Mouse (Mus musculus) right cerebral cortex, postnatal 10 days (tissue): ENCODE measurements around the gene Gm26992.
A peak's percentile ranks its signal among the peaks of the same experiment; 100 is the strongest.
"Not testable (repeated sequence)": the region's sequence is repeated elsewhere in the genome, so short reads cannot be mapped to it uniquely, and the experiment has no call there.

Source experiments
- DNase-seq, 2 experiments: peaks; one replicate each; pipeline ENCODE4 v3.0.0; 2021; ENCODE audit warnings: low spot score in 2 of 2

Gene Gm26992

DNA sequence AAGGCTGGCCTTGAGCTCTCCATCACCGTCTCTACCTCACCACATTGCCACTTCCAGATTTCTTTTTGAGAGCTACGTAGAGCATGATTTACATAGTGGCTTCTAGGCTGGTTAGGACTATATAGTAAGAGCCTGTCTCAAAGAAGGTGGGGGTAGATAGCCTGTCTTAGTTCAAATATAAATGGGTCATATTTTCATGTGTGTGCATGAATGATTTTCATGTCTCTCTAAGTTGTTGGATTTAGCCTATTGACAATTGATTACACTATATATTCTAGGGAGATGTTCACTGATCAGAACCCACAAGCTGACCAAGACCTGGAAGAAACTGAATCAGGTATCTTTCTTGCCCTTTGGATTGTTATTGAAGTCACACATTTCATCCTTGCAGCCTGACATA lies at the start of gene Gm26992:
Gene Gm26992, plus strand, starts transcription at position 301 of the 400 bp plus-strand sequence.
- DNase-seq = no peak

DNA sequence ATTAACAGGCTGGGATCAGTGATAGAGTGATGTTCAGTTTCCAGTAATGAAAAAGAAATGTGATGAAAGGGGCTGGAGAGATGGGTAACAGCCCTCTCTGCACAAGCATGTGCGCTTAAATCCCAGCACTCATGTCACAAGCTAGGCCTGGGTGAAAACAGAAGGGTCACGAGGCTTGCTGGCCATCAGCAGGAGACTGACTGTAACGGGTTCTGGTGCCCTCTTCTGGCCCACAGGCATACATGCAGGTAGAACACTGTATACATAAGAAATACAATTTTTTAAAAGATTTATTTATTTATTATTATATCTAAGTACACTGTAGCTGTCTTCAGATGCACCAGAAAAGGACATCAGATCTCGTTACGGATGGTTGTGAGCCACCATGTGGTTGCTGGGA lies 47.6 kb upstream of the Gm26992 start:
- no peak for DNase-seq

DNA sequence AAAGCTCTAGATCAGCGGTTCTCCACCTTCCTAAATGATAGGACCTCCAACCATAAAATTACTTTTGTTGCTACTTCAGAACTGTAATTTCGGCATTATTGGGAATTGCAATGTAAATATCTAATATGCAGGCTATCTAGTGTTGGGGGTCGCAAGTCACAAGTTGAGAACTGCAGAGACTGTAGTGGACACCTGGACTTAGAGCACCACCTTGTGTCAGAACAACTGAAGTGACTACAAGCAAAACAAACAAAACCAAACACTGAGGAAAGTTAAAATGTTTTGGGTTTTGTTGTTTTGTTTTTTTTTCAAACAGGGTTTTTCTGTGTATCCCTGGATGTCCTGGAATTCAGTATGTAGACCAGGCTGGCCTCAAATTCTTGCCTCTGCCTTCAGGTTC lies 37.3 kb upstream of the Gm26992 start:
- no peak for DNase-seq

DNA sequence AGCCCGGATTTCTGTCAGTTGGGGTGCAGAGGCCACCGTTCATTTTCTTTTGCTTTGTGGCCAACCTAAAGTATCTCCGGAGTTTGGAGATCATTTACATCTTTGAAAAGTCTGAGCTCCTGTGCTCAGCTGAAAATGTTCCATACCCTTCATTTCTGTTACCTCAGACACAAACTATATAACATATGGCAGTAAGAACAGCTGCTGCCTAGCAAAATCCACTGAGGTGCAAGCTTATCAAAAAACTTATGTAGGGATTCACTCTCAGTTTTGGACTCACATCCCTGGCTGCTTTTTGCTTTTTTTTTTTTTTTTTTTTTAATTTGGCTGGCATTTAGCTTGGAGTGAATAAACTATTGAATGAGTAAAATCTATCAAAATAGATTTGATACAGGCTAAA lies 33.7 kb upstream of the Gm26992 start:
- DNase-seq = no peak

DNA sequence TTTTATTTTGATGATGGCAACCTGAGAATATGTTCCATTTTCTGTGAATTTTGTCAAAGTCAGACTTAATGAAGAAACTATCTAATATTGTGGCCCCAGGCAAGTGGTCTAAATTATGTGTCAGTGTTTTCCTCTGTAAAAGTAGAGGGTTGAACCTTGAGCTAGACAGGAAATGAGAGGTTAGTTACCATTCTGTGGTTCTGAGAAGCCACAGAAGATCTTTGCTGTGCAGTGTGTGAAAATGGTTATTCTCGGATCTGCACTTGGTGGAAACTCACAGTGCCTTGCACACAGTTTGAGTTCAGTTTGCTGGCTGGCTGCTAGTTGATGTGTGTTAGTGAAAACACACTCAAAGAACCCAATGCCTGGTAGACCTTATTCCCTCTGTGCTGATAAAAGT lies 28.0 kb upstream of the Gm26992 start:
- no peak for DNase-seq

DNA sequence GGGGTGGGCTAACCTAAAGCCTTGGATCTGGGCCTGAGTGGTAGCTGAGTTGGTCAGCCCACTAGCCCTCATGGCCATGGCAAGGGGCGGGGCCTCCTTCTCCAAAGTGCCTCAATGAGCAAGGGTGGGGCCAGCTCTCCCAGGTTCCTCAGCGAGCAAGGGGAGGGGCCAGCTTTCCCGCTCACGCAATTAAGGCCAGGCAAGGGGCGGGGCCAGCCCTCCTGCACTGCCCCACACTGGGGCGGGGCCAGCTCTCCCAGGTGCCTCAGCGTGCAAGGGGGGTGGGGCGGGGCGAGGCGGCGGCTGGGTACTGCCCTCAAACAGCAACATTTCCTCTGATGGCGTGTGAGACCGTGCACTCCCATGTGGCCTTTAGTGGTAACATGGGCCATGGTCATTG lies 16.8 kb upstream of the Gm26992 start:
- DNase-seq = no peak

DNA sequence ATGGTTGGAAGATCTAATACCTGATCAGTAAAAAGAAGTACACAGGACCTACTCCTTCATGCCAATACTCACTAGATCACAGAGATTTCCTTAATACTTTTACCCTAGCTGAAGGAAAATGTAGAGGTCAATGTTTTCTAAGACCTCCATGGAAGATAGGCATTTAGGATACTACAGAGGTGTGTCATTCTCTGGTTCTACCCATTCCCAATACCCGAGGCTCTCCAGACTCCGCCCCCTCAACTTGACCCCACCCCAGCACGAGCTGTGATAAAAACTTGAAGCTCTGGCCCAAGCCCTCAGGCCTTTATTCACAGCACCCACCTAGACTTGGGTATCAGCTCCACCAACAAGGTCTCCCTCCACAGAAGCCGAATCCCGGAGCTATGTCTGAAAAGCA lies 7.6 kb upstream of the Gm26992 start, which contains the start of gene Tsx:
Gene Tsx, plus strand, starts transcription at position 301 of the 400 bp plus-strand sequence.
- DNase-seq = no peak

DNA sequence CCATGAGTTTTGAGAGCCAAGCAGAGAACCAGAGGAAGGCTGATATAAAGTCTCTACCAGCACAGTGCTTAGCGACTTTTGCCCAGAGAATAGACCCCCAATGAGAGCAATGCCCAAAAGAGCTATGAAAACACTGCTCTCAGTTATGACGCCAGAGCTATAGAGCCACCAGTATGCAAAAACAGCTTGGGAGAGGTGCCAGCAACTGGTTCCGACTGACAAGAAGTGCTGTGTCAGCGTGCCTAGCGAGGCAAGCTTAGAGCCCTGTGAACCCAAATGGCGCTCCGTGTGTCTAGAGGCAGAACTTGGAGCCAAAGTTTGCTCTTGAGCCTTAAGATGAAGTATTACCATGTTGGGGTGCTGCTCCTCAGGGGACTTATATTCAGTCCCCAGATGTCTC lies 5.9 kb downstream of the Gm26992 start:
- no peak for DNase-seq

DNA sequence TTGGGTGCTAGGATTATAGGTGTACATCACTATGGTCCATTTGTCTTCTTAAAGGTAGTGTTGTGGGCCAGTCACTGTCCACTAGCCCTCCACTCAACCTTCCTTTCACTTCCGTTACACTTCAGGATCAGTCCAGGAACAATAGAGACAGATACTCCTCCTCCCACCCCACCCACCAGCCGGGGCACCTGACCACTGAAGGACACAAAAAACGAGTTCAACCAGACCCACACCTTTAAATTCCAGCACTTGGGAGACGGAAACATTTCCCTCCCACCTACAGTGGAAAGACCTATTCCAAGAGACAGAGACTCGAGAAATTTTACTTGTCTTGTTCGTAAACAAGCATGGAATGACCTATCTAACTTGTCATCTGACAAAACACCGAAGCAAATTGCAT lies 10.5 kb downstream of the Gm26992 start:
- DNase-seq = no peak

DNA sequence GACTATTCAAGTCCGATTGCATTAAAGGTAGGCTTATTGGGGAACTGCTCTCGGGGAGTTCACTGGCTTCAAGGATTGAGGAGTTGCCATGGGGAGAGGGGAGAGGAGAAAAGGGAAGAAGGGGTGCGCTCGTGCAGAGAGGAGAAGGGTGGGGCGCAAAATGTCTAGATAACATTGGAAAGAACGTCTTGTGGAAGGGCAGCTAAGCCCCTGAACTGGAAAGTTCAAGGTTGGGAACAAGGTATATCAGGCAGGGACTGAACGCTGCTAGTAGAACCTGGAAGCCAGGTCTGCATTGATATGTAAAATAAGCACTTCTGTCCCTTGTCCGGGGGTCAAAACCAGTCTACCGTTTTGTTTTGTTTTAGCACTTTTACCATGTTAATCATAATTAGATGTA lies 16.2 kb downstream of the Gm26992 start:
- DNase-seq = no peak

DNA sequence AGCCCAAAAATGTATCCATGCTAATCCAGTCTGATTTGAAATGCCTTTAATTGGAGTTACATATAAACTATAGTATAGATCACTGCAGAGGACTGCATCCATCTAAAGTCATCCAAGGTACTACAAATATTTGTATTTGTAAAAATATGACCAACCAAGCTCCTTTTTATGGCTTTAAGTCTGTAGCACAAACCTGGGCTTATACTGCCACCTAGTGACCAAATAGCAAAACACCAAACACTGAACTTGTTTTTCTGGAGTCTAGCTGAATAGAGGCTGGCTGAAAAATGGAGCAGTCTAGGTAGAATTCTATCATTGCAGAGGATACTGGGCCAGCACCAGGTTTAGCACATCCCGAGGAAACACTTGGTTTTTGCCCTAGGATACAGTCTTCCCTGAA lies 19.0 kb downstream of the Gm26992 start:
- peak; percentile 25 to 37 for DNase-seq

DNA sequence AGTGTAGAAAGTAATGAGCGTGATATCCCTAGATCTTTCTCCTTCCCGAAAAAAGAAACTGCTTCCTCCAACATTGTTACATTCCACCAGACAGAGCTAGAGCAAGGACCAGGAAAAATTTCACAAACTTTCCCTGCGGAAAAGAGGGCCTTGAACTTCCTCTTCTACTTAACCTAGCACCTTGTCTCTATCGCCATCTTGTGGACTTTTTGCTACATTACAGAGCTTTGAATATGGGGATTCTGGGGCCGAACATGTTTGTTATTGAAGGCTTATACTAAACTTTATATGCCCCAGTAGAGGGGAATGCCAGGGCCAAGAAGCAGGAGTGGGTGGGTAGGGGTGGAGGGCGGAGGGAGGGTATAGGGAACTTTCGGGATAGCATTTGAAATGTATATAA lies 21.9 kb downstream of the Gm26992 start:
- no peak for DNase-seq

DNA sequence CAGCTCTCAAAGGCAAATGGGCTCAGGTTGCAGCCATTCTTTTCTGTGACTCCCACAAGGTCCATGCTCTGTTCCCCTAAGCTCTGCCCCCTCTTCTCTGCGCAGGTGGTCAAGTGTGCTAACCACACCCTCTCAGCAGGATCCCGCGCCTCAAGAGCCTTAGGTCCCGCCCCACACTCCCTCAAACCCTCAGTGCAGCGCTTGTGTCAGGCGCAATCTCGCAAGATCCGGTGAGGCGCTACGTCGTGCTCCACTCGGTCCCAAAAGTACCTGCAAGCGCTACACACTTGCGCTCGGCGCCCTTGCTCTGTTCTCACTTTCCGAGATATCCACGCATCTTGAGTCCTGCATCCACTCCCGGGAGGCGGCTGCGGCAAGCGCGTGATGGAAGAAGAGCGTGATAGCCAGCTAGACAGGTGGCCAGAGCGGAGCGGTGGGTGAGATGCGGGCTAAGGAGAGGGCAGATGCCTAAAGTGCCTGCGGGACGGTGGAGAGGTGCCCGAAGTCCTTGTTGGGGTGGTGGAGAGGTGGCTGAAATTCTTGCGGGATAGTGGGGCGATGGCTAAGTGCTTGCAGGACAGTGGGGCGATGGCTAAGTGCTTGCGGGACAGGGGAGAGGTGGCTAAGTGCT lies 25.8 kb downstream of the Gm26992 start:
- peak in 1 of 2 experiments; percentile 32 for DNase-seq

DNA sequence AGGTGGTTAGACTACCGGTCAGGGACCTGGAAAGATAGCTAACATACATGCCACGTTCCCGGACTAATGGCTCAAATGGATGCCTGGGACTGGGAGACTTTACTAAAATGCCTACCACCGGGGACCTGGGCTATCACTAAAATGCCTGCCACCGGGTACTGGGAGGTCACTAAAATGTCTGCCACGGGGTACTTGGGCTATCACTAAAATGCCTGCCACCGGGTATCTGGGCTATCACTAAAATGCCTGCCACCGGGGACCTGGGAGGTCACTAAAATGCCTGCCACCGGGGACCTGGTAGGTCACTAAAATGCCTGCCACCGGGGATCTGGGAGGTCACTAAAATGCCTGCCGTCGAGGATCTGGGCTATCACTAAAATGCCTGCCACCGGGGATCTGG lies 26.6 kb downstream of the Gm26992 start:
- DNase-seq = not testable (repeated sequence)

DNA sequence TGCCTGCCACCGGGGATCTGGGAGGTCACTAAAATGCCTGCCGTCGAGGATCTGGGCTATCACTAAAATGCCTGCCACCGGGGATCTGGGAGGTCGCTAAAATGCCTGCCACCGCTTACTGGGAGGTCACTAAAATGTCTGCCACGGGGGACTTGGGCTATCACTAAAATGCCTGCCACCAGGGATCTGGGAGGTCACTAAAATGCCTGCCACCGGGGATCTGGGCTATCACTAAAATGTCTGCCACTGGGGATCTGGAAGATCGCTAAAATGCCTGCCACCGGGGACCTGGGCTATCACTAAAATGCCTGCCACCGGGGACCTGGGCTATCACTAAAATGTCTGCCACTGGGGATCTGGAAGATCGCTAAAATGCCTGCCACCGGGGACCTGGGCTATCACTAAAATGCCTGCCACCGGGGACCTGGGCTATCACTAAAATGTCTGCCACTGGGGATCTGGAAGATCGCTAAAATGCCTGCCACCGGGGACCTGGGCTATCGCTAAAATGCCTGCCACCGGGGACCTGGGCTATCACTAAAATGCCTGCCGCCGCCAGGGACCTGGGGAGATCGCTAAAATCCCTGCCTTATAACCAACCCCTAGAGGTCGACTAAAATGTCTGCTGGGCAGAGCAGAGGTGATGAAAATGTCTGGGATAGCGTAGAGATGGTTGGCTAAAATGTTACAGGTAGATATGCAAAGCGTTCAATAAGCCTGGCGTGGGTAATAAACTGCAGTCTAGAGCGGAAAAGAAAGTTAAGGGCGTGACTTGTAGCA lies 27.3 kb downstream of the Gm26992 start:
- DNase-seq = not testable (repeated sequence)

DNA sequence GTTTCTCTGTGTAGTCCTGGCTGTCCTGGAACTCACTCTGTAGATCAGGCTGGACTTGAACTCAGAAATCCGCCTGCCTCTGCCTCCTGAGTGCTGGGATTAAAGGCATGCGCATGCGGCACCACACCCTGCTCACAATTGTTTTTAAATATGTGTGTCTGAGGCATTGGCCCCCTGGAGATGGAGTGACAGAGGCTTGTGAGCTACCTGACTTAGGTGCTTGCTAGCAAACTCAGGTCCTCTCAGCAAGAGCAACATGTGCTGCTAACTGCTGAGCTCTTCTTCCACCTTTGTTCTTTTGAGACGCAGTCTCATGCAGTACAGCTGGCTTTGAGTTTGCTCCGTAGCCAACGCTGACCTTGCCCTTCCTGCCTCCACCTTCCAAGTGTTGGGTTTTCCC lies 31.0 kb downstream of the Gm26992 start:
- no peak for DNase-seq

DNA sequence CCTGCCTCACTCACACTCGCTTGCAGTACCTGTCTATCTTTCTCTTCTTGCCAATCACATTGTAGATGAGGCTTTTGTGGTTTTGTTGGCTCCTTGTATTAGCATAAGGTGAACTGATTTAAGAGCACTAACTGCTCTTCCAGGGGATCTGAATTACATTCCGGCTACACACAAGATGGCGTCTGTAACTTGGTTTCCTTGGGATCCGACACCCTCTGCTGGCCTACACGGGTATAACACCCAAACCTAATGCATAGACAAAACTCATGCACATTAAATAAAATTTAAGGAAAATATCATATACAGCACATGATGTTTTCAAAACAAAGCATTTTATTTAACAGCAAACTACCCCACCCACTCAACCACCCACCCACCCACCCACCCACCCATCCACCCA lies 38.2 kb downstream of the Gm26992 start:
- DNase-seq = no peak

DNA sequence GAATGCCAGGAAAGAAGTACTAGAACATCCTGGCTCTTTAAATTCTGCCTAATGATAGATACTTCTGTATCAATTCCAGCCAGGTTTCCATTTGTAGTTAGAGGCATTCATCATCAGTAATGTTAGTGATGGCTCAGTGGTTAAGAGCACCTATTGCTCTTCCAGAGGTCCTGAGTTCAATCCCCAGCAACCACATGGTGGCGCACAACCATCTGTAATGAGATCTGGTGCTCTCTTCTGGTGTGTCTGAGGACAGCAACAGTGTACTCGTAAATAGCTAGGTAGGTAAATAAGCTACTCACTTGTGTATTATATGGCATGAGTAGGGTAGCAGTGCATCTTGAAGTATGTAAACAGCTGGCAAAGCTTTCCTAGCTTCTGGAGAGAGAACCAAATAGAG lies 47.2 kb downstream of the Gm26992 start:
- no peak for DNase-seq

DNA sequence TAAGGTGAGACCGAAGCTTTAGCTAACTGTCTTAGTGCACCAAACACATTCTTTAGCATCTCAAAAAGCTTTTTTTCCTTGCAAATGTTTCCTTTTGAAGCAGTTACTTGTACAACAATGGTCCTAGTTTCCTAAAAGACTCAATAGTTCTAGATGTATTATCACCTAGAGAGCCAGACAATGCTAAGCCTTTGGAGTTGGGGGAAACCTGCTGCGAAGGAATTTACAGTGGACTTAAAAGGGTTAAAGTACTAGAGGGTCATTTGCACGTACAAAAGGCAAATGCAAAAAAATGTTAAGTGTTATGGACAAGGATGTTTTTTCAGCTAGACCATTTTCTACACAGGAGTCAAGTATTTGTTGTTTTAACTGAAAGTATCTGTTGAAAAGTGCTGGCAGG lies 50.5 kb downstream of the Gm26992 start:
- no peak for DNase-seq

DNA sequence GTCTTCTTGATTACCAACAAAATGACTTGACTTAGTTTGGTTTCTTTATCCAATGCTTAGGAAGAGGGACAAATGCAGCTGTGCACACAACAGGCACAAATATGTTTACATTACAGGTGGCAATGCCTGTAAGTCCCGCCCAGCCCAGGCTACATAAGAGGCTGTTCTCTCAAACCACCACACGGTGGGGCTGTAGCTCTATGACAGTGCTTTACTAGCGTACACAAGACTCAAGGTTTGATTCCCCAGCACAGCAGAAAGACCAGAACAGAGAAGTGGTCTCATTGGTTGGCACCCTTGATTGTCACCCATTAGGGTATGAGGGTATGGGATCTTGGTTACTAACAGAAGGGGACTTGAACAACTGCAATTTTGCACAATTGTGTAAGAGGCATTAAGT lies 55.7 kb downstream of the Gm26992 start:
- DNase-seq = peak in 1 of 2 experiments; percentile 66

DNA sequence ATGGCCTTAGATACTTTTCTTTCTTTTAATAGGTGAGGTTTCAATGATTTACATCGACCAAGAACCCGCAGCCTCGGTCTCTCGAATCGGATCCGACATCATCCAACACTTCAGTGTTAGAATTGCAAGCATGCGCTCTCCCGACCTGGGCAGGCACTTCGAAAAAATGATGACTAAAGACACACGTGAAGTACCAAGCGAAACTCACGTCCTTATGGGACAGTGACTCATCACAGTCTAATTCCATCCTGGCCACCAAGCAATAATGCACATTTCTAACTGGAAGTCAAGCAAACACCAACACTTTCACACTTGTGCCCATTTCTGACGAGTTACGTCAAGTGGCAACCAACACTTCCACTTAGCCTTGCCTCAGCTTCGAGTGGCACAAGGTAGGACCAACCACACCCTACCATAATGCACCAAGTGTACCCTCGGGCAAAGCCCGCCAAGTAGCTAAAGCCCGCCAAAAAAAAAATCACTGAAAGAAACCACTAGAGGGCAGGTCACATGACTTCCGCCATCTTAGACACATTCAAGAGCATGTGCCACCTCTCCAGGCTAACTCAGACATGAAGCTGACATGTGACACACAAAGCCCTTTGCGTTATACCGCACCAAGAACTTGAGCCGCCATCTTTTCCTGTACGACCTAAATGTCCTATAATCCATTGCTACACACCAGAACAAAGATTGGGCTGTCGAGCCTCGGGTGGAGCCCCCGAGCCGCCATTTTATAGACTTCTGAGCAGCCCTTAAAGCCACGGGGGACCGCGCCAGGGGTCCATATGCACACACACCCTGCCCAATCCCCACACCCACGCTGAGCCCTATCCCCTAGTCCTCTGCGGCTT lies 59.7 kb downstream of the Gm26992 start:
- peak in 1 of 2 experiments; percentile 67 for DNase-seq

DNA sequence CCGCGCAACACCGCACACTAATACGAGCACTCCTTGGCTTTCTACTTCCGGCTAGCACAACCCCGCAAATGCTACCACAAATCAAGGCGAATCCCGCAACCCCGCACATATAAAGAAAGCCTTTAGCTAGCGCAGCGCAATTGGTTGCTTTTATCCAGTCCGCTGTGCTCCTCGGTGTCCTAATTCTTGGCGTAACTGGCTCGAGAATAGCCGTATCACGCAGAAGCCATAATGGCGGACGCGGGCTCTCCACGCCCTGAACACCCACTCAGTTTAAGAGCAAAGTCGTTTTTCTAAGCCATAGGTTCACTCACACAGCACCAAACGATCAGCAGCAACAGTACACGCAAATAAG lies 60.3 kb downstream of the Gm26992 start:
- DNase-seq = no peak

DNA sequence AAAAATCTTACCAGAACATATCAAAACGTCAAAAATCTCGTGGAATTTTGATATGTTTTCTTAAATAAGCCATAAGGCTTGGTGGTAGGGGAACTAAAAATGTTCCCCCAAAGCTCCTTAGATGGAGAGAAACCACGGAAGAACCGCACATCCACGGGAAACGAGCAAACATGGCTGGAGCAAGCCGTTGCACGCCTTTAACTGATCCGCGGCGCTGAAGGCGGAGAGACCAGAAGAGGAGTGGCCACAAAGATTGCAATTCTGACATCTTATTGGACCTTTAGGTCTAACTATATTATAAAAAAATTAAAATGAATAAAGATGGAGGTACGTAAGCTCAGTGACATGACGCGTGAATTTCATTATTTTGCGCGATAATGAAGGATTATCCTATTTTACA lies 61.2 kb downstream of the Gm26992 start:
- DNase-seq = peak in 1 of 2 experiments; percentile 81
